Mouse (Mus musculus) neural tube, embryonic 14.5 days (tissue): ENCODE data around the gene Bri3. TPM values are rescaled to one million over a fixed set of nuclear protein-coding genes. Genes with fewer than 3 reads are reported as not detected.

Experiments
- ATAC-seq: fragments of 200-750 bp; cut with Nextera tagmentation; 2 replicates; pipeline ENCODE4 v1.8.0; 2017; ENCODE audit warnings: low read depth, mild to moderate bottlenecking, moderate TSS enrichment, moderate library complexity
- H3K27ac ChIP-seq: fragments of 300-500 bp; sonication (generic); 2 replicates; pipeline ENCODE4 v1.5.1; 2014; ENCODE audit warnings: low read depth, mild to moderate bottlenecking, control low read depth, low read length, moderate library complexity, mixed read lengths
- H3K27me3 ChIP-seq: fragments of 300-500 bp; sonication (generic); 2 replicates; pipeline ENCODE4 v1.6.1; 2014; ENCODE audit warnings: low read length; ENCODE audit not compliant: control insufficient read depth, insufficient read depth
- H3K36me3 ChIP-seq: fragments of 300-500 bp; sonication (generic); 2 replicates; pipeline ENCODE4 v1.6.1; 2014; ENCODE audit warnings: low read length, mixed read lengths; ENCODE audit not compliant: control insufficient read depth, insufficient read depth
- H3K4me1 ChIP-seq: fragments of 300-500 bp; sonication (generic); 2 replicates; pipeline ENCODE4 v1.6.1; 2014; ENCODE audit warnings: low read length; ENCODE audit not compliant: control insufficient read depth, insufficient read depth
- H3K4me2 ChIP-seq: fragments of 300-500 bp; sonication (generic); 2 replicates; pipeline ENCODE4 v1.6.1; 2014; ENCODE audit warnings: mild to moderate bottlenecking, low read depth, low read length, control low read depth
- H3K4me3 ChIP-seq: fragments of 300-500 bp; sonication (generic); 2 replicates; pipeline ENCODE4 v1.5.1; 2014; ENCODE audit warnings: low read depth, low read length, control low read depth, mixed read lengths
- H3K9ac ChIP-seq: fragments of 300-500 bp; sonication (generic); replicated peaks from 2 replicates; pipeline ENCODE4 v1.6.1; 2014; ENCODE audit warnings: low read depth, mild to moderate bottlenecking, control low read depth, low read length, mixed read lengths
- H3K9me3 ChIP-seq: fragments of 300-500 bp; sonication (generic); 2 replicates; pipeline ENCODE4 v1.6.1; 2016; ENCODE audit warnings: low read length; ENCODE audit not compliant: control insufficient read depth
- WGBS: fragments of 180-500 bp; shearing (Covaris S2); extraction: QIAGEN DNeasy Blood & Tissue Kit; methylation state at CpG from one replicate; pipeline ENCODE4 v1.1.7; 2014; 5-methylcytosine and 5-hydroxymethylcytosine counted together
- polyA plus RNA-seq: library from polyadenylated mRNA; unstranded; fragments of >200 nt; fragmentation: Nextera tagmentation; extraction: Ambion mirVana; gene quantifications from 2 replicates; pipeline ENCODE4 v1.2.1, GENCODE M21; 2014

Bri3 gene
- polyA plus RNA-seq, 1 experiment from 2014 or later: 114 TPM

DNA sequence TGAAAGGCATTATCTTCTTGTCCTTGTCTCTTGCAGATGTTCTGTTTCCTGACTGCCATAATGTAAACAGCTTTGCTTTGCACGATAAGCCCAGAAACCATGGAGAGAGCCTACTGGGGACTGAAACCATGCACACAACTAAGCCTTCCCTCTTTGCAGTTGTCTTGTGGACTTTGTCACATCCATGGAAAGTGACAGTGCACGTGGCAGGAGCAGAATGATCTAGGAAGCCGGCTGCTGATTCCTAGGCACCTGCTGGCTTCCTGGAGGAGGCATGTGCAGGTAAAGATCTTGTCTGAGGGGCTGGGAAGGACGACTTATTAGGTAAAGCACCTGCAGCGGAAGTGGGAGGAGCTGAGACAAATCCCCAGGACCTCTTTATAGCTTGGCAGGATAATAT lies 203.7 kb downstream of the Bri3 start:
- H3K9ac ChIP-seq: no peak overlapping the region
- H3K4me1 ChIP-seq: no peaks in the 10 kb centered on the region
- H3K4me3 ChIP-seq: no peak overlapping the region
- no peaks in the 10 kb centered on the region for H3K27me3 ChIP-seq
- no peak for ATAC-seq
- H3K27ac ChIP-seq: no peak overlapping the region
- WGBS: 60% methylated on average over 5 of the region's 5 CpGs
- H3K36me3 ChIP-seq: no peaks in the 10 kb centered on the region
- no peaks in the 10 kb centered on the region for H3K9me3 ChIP-seq
- H3K4me2 ChIP-seq: no peak overlapping the region

DNA sequence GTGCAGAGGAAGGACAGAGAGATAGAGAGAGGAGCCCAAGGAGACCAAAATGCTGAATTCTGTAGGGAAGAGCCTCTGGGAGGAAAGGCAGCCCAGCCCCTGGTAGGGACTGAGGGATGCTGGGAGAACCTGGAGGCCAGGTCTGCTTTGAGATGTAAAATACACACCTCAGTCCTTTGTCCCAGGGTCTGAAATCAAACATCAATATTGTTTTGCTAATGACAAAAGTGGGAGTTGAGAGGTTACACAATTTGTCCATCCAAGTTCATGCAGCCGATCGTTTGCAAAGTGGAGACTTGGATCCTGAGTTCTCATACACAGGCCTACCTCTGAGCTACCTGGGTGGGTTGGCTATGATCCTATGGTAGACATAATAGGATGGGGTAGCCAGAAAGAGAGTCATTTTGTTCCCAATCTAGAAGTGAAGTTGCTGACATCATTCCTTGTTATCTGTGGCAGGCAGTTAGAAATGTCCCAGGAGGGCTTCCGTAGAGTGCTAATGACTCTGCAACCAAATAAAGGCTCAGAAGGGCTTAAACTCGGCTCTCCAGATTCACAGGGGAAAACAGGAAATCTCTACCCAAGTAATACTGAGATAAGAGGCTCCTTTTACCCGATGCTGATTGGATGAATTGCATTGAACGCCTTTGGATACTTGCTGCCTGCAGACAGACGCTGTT lies 208.7 kb downstream of the Bri3 start:
- Histone ChIP-seq H3K36me3 (no peaks in the 10 kb centered on the region), H3K9ac (no peak overlapping the region), H3K4me2 (no peak overlapping the region), H3K9me3 (no peaks in the 10 kb centered on the region), H3K4me1 (no peaks in the 10 kb centered on the region), H3K27me3 (no peaks in the 10 kb centered on the region), H3K27ac (no peak overlapping the region), H3K4me3 (no peak overlapping the region)
- no peak for ATAC-seq
- WGBS: 64% methylated on average over 7 of the region's 7 CpGs

DNA sequence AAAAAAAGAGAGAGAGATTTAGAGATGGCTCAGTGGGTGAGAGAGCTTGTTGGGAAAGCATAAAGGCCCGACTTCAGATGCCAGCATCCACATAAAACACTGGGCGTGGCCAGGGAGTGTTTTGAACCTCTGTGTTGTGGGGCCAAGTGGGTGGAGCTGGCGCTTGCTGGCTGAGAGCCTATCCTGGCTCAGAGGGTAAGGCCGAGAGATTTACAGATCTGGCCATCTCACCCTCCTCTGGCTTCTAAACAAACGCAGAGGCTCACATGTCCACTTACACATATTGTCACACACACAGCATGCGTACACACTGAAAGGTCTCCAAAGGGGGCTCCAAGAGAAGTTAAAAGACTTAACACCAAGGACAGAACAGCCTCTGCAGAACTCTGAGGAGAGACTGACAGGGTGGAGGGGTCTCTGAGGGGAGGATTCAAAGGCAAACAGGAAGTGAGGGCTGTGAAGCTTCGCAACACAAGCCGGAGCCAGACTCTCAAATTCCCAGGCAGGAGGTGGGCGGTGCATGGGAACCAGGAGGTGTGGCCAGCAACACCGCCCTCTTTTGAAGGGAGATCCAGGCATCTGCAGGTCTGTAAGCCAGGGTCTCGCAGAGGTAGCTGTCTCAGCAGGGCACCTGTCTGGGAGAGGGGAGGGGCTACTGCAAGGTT lies 213.5 kb downstream of the Bri3 start:
- ATAC-seq: no peak
- Histone ChIP-seq H3K9me3 (no peaks in the 10 kb centered on the region), H3K27ac (no peak overlapping the region), H3K36me3 (no peaks in the 10 kb centered on the region), H3K4me1 (no peaks in the 10 kb centered on the region), H3K4me3 (no peak overlapping the region), H3K27me3 (no peaks in the 10 kb centered on the region), H3K9ac (no peak overlapping the region), H3K4me2 (no peak overlapping the region)
- WGBS: 6% methylated on average over 11 of the region's 11 CpGs

DNA sequence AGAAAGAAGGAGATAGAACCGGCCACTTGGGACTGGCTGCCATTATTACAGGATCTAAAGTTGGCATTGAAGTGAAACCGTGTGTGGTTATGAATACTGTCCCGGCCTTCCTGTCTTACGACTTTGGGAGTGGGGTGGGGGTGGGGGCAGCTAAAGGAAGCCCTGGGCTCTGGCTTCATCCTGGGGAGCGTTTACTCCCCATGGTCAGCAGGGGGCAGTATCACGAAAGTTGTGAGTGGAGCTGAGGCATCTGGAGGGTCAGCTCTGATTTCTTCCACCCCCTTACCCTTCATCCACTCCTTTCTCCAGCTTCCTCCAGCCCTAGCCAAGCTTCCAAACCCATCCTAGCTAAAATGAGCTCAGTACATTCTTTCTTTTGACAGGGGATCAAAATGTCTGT lies 222.8 kb downstream of the Bri3 start:
- 51% methylated on average over 6 of the region's 6 CpGs for WGBS
- Histone ChIP-seq H3K27ac (no peak overlapping the region), H3K27me3 (no peaks in the 10 kb centered on the region), H3K36me3 (no peaks in the 10 kb centered on the region), H3K9me3 (no peaks in the 10 kb centered on the region), H3K4me1 (no peaks in the 10 kb centered on the region), H3K4me2 (no peak overlapping the region), H3K9ac (no peak overlapping the region), H3K4me3 (no peak overlapping the region)
- ATAC-seq: no peak

DNA sequence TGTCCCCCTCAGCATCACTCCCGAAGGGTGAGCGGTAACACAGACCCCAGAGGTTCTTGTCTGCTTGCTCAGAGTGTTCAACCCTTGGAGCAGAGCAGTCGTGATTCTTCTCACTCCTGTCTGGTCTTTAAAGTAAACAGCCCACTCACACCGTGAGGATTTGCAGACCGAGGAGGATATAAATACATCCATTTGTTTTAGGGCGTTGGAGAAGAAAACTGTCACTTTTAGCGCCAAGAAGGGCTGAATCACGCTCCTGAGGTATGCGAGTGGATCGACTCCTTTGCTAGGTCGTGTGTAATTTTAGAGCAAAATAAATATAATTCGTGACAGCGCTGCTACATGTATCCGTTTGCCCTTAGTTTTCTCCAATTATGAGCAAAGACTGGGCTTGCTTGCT lies 228.8 kb downstream of the Bri3 start:
- no peak overlapping the region for H3K27ac ChIP-seq
- no peak for ATAC-seq
- no peak overlapping the region for H3K9ac ChIP-seq
- H3K36me3 ChIP-seq: no peaks in the 10 kb centered on the region
- H3K4me3 ChIP-seq: no peak overlapping the region
- H3K27me3 ChIP-seq: no peaks in the 10 kb centered on the region
- no peak overlapping the region for H3K4me2 ChIP-seq
- no peaks in the 10 kb centered on the region for H3K9me3 ChIP-seq
- WGBS: 83% methylated on average over 14 of the region's 14 CpGs
- H3K4me1 ChIP-seq: no peaks in the 10 kb centered on the region

DNA sequence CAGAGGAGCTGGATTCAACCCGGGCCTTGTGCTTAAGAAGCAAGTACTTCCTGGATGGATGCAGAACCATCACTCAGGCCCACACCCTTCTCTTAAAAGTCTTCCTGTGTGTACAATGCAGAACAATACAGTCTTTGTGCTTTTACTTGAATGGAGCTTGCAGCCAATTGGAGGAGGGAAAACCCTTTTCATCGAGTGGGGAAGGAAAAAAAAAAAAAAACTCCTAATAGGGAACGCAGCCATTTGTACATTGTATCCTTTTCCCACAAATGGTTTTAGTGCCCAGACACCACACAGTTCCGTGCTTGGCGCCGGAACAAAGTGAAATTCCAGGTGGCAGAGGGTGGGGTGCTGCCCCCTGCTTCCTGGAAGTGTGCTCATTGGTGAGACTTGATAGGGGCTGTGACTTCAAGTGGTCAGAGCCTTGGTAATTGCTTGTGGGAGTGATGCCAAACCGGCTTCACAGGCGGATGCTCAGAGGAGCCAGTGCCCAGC lies 235.5 kb downstream of the Bri3 start:
- no peaks in the 10 kb centered on the region for H3K36me3 ChIP-seq
- H3K4me1 ChIP-seq: no peaks in the 10 kb centered on the region
- no peak for ATAC-seq
- H3K27me3 ChIP-seq: no peaks in the 10 kb centered on the region
- H3K9ac ChIP-seq: no peak overlapping the region
- H3K4me3 ChIP-seq: no peak overlapping the region
- H3K4me2 ChIP-seq: no peak overlapping the region
- no peak overlapping the region for H3K27ac ChIP-seq
- WGBS: 13% methylated on average over 8 of the region's 8 CpGs
- no peaks in the 10 kb centered on the region for H3K9me3 ChIP-seq

DNA sequence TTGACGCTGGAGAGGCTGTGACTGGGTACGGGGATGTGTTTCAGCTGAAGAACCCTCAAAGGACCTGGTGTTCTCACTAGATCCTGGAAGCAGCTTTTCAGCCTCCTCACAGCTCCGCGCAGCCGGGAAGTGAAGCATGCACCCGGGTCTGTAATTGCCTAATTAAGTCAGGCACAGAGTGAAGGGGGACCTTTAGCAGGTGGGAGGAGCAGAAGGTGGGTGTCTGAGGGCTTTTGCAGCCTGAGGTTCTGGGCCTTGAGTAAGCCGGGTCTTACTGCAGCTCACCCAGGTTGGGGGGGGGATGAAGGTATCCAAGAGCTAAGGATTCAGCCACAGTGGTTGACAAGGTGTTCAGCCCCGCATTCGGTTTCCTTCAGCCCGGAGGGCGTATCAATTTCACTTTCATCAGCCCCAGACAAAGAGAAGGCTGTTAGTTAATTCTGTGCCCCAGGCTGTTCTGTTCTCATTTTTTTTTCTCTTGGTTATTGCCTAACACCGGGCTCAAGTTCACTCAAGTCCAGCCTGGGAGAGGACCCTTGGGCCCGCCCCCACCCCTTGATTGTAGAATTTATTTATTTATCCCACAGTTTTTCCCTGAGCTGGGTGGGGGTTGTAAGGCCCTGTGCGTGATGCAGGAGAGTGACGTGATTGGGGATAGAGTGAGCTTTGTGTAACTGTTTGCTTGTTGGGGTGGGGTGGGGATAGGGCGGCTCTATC lies 239.6 kb downstream of the Bri3 start:
- Histone ChIP-seq H3K9ac (no peak overlapping the region), H3K27ac (no peak overlapping the region), H3K4me1 (no peaks in the 10 kb centered on the region), H3K9me3 (no peaks in the 10 kb centered on the region), H3K36me3 (no peaks in the 10 kb centered on the region), H3K27me3 (no peaks in the 10 kb centered on the region), H3K4me3 (no peak overlapping the region), H3K4me2 (no peak overlapping the region)
- 41% methylated on average over 16 of the region's 16 CpGs for WGBS
- no peak for ATAC-seq

DNA sequence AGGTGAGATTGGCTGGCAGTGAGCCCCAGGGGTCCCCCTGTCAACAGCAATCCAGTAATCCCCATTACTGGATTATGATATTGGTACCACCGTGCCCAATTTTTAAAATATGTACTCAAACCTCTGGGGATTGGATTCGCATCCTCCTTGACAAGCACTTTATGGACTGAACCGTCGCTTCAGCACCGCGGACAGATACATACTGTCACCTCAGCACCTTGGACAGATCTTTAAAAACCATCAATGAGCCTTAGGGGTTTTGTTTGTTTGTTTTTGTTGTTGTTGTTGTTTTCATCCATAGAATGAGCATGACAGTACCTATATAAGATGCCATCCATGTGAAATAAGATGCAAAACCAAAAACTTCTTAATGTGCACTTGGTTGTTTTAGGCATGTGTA lies 247.1 kb downstream of the Bri3 start:
- no peak overlapping the region for H3K4me3 ChIP-seq
- ATAC-seq: no peak
- WGBS: 17% methylated on average over 6 of the region's 6 CpGs
- H3K4me1 ChIP-seq: no peaks in the 10 kb centered on the region
- H3K9me3 ChIP-seq: no peaks in the 10 kb centered on the region
- no peak overlapping the region for H3K4me2 ChIP-seq
- H3K9ac ChIP-seq: no peak overlapping the region
- no peaks in the 10 kb centered on the region for H3K36me3 ChIP-seq
- H3K27me3 ChIP-seq: no peaks in the 10 kb centered on the region
- H3K27ac ChIP-seq: no peak overlapping the region
